Mouse (Mus musculus): ENCODE results near the gene Ttc19.

- no peak for TF ChIP-seq HCFC1 (IDR thresholded peaks at IDR 0.05; ENCODE audit: borderline replicate concordance, insufficient read depth, low read length)
- TF ChIP-seq CHD2 (IDR thresholded peaks at IDR 0.05; ENCODE audit: low read depth, low read length): no peak
- no peak for TF ChIP-seq ZC3H11A (IDR thresholded peaks at IDR 0.05; ENCODE audit: borderline replicate concordance, low read depth, low read length)
- TF ChIP-seq ZNF384 (IDR thresholded peaks at IDR 0.05; ENCODE audit: low read depth, low read length): no peak
- TF ChIP-seq MAFK (IDR thresholded peaks at IDR 0.05; ENCODE audit: insufficient read depth, low read depth, low read length): no peak
Observed at GRCm38 (mm10) chr11:62248401-62249244, 32.6 kb upstream of the Ttc19 start, which contains the start of gene Adora2b.
